Mouse (Mus musculus): ENCODE results near the gene Larp4b. TPM values are rescaled to one million over a fixed set of nuclear protein-coding genes. Genes with fewer than 3 reads are reported as not detected.

The Larp4b gene
- polyA plus RNA-seq, 1 experiment: 24.5 TPM

DNA sequence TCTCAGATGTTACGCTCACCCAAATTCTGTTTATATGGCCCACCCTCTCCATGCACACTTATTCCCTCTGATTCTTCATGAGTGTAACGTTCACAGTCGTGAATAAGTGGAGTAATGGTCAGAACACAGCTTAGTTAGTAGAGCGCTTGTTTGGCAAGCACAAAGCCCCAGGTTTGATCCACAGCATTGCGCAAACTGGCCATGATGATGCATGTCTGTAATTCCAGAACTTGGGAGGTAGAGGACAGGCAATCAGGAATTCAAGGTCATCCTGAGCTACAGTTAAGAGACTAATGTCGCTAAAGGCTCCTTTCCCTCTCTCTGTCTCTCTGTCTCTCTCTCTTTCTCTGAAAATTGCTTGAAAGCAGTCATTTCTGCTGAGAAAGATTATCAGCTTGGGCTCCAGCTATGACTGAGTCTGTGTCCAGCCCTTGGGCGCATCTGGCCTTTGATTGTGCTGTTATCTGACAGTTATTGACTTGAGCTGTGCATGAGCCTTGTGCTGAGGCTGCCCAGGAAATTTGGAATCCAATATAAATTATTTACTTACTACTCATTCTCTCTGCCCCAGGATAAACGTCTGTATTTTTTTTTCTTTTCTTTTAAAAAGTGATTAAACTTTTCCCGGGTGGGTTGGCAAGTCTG is 129.2 kb downstream of the Larp4b start:
- no peak overlapping the region for H3K27ac ChIP-seq (replicated peaks; ENCODE audit: low read depth, low read length)
- no peaks in the 10 kb centered on the region for H3K4me1 ChIP-seq (ENCODE audit: control insufficient read depth, insufficient read depth, insufficient read length, low read length)
- H3K4me3 ChIP-seq (ENCODE audit: insufficient read depth, low read depth, low read length): no peak overlapping the region

Other genes starting within 250 kb of the Larp4b start
- gene Wdr37, start 222.0 kb upstream of the Larp4b start, polyA plus RNA-seq (2012; ENCODE audit: insufficient read depth, insufficient read length, missing spikeins): 13.1 and 15.3 TPM in 2 replicates
- 64.6 and 96.8 TPM in 2 replicates for gene Idi1, start 208.4 kb upstream of the Larp4b start, polyA plus RNA-seq (2012; ENCODE audit: insufficient read depth, insufficient read length, missing spikeins)
- not detected in 2 replicates for gene Gm9745, start 145.7 kb upstream of the Larp4b start, polyA plus RNA-seq (2012; ENCODE audit: insufficient read depth, insufficient read length, missing spikeins)
- not detected in 2 replicates for gene Idi2, start 141.0 kb upstream of the Larp4b start, polyA plus RNA-seq (2012; ENCODE audit: insufficient read depth, insufficient read length, missing spikeins)
- gene Gtpbp4, start 97.8 kb upstream of the Larp4b start, polyA plus RNA-seq (2012; ENCODE audit: insufficient read depth, insufficient read length, missing spikeins): 25.7 and 28.7 TPM in 2 replicates
- gene Dip2c, start 182.6 kb downstream of the Larp4b start, polyA plus RNA-seq (2012; ENCODE audit: insufficient read depth, insufficient read length, missing spikeins): 5.1 and 5.2 TPM in 2 replicates